Mouse (Mus musculus): ENCODE measurements around the gene Arhgap45. TPM values are rescaled to one million over a fixed set of nuclear protein-coding genes. Genes with fewer than 3 reads are reported as not detected.

The Arhgap45 gene
- polyA plus RNA-seq, 1 experiment from 2014 or later = 4.7 TPM

- peaks cover 35% of the 10 kb centered on the region for H3K27me3 ChIP-seq (replicated peaks)
- H3K9me3 ChIP-seq = no peaks in the 10 kb centered on the region
- peaks cover 19% of the 10 kb centered on the region for H3K4me1 ChIP-seq
- 84% methylated on average over 9 of the region's 9 CpGs for WGBS
- no peak overlapping the region for H3K4me2 ChIP-seq (replicated peaks)
- no peak overlapping the region for H3K27ac ChIP-seq
- H3K36me3 ChIP-seq = no peaks in the 10 kb centered on the region
- H3K4me3 ChIP-seq = no peak overlapping the region
- ATAC-seq (ENCODE audit: low FRiP score, low read depth) = no peak
- H3K9ac ChIP-seq = no peak overlapping the region
Observed at GRCm38 (mm10) chr10:80001945-80002344, 14.5 kb upstream of the Arhgap45 start.

- 28% methylated on average over 21 of the region's 21 CpGs for whole genome bisulfite sequencing
- H3K27me3 ChIP-seq (replicated peaks) = peaks cover 35% of the 10 kb centered on the region
- no peak overlapping the region for H3K27ac ChIP-seq
- H3K9me3 ChIP-seq = no peaks in the 10 kb centered on the region
- peaks cover 14% of the 10 kb centered on the region for H3K4me1 ChIP-seq
- 0 out of 2 replicates have a peak overlapping the region, but pooled peaks have one; percentile 1 for H3K4me2 ChIP-seq (replicated peaks)
- H3K4me3 ChIP-seq = no peak overlapping the region
- H3K36me3 ChIP-seq = peaks cover 3% of the 10 kb centered on the region
- no peak overlapping the region for H3K9ac ChIP-seq
- no peak for ATAC-seq (ENCODE audit: low FRiP score, low read depth)
Observed at GRCm38 (mm10) chr10:80002829-80003228, 13.6 kb upstream of the Arhgap45 start.

- H3K9me3 ChIP-seq = no peaks in the 10 kb centered on the region
- 0 out of 2 replicates have a peak, but pooled peaks cover 8% of the 10 kb centered on the region for H3K4me1 ChIP-seq
- peaks cover 35% of the 10 kb centered on the region for H3K27me3 ChIP-seq (replicated peaks)
- no peak overlapping the region for H3K9ac ChIP-seq
- no peak overlapping the region for H3K4me2 ChIP-seq (replicated peaks)
- H3K4me3 ChIP-seq = no peak overlapping the region
- ATAC-seq (ENCODE audit: low FRiP score, low read depth) = no peak
- 59% methylated on average over 9 of the region's 9 CpGs for WGBS
- H3K36me3 ChIP-seq = peaks cover 10% of the 10 kb centered on the region
- no peak overlapping the region for H3K27ac ChIP-seq
Observed at GRCm38 (mm10) chr10:80003374-80004232, 12.8 kb upstream of the Arhgap45 start.

GRCm38 (mm10) chr10:80004233-80004705, 12.2 kb upstream of the Arhgap45 start:
- Histone ChIP-seq H3K27ac (no peak overlapping the region), H3K27me3 (replicated peaks) (peaks cover 35% of the 10 kb centered on the region), H3K36me3 (peaks cover 17% of the 10 kb centered on the region), H3K4me1 (0 out of 2 replicates have a peak, but pooled peaks cover 8% of the 10 kb centered on the region), H3K9ac (no peak overlapping the region), H3K4me3 (no peak overlapping the region), H3K4me2 (replicated peaks) (no peak overlapping the region), H3K9me3 (no peaks in the 10 kb centered on the region)
- ATAC-seq (ENCODE audit: low FRiP score, low read depth) = no peak
- 93% methylated on average over 8 of the region's 8 CpGs for WGBS

GRCm38 (mm10) chr10:80011740-80012139, 4.7 kb upstream of the Arhgap45 start:
- Histone ChIP-seq H3K4me2 (replicated peaks) (no peak overlapping the region), H3K9ac (no peak overlapping the region), H3K4me1 (no peaks in the 10 kb centered on the region), H3K36me3 (peaks cover 59% of the 10 kb centered on the region), H3K27ac (no peak overlapping the region), H3K4me3 (no peak overlapping the region), H3K9me3 (peaks cover 22% of the 10 kb centered on the region), H3K27me3 (replicated peaks) (peaks cover 54% of the 10 kb centered on the region)
- ATAC-seq (ENCODE audit: low FRiP score, low read depth) = no peak
- WGBS = 91% methylated on average over 6 of the region's 6 CpGs

- H3K9me3 ChIP-seq = peaks cover 22% of the 10 kb centered on the region
- ATAC-seq (ENCODE audit: low FRiP score, low read depth) = no peak
- H3K27ac ChIP-seq = no peak overlapping the region
- no peak overlapping the region for H3K9ac ChIP-seq
- no peak overlapping the region for H3K4me3 ChIP-seq
- H3K36me3 ChIP-seq = peaks cover 48% of the 10 kb centered on the region
- no peaks in the 10 kb centered on the region for H3K4me1 ChIP-seq
- H3K27me3 ChIP-seq (replicated peaks) = peaks cover 67% of the 10 kb centered on the region
- WGBS = 30% methylated on average over 25 of the region's 25 CpGs
- no peak overlapping the region for H3K4me2 ChIP-seq (replicated peaks)
Observed at GRCm38 (mm10) chr10:80013609-80014008, 2.8 kb upstream of the Arhgap45 start.

GRCm38 (mm10) chr10:80014484-80015290, 1.8 kb upstream of the Arhgap45 start:
- H3K27me3 ChIP-seq (replicated peaks) = peaks cover 78% of the 10 kb centered on the region
- H3K4me2 ChIP-seq (replicated peaks) = no peak overlapping the region
- no peak overlapping the region for H3K9ac ChIP-seq
- H3K27ac ChIP-seq = no peak overlapping the region
- no peak for ATAC-seq (ENCODE audit: low FRiP score, low read depth)
- H3K4me3 ChIP-seq = no peak overlapping the region
- peaks cover 8% of the 10 kb centered on the region for H3K4me1 ChIP-seq
- peaks cover 20% of the 10 kb centered on the region for H3K9me3 ChIP-seq
- peaks cover 38% of the 10 kb centered on the region for H3K36me3 ChIP-seq
- WGBS = 21% methylated on average over 28 of the region's 28 CpGs

GRCm38 (mm10) chr10:80015583-80015982, 870 bp upstream of the Arhgap45 start:
- H3K4me3 ChIP-seq = no peak overlapping the region
- no peak overlapping the region for H3K9ac ChIP-seq
- H3K27ac ChIP-seq = no peak overlapping the region
- H3K36me3 ChIP-seq = peaks cover 29% of the 10 kb centered on the region
- H3K9me3 ChIP-seq = peaks cover 12% of the 10 kb centered on the region
- H3K27me3 ChIP-seq (replicated peaks) = peaks cover 85% of the 10 kb centered on the region
- H3K4me1 ChIP-seq = peaks cover 10% of the 10 kb centered on the region
- WGBS = 83% methylated on average over 10 of the region's 10 CpGs
- no peak for ATAC-seq (ENCODE audit: low FRiP score, low read depth)
- no peak overlapping the region for H3K4me2 ChIP-seq (replicated peaks)

GRCm38 (mm10) chr10:80016931-80017330, 478 bp downstream of the Arhgap45 start:
- H3K4me1 ChIP-seq = peaks cover 10% of the 10 kb centered on the region
- no peaks in the 10 kb centered on the region for H3K9me3 ChIP-seq
- peaks cover 15% of the 10 kb centered on the region for H3K36me3 ChIP-seq
- H3K4me3 ChIP-seq = no peak overlapping the region
- H3K27me3 ChIP-seq (replicated peaks) = peaks cover 87% of the 10 kb centered on the region
- H3K9ac ChIP-seq = no peak overlapping the region
- no peak overlapping the region for H3K4me2 ChIP-seq (replicated peaks)
- 83% methylated on average over 10 of the region's 10 CpGs for WGBS
- ATAC-seq (ENCODE audit: low FRiP score, low read depth) = no peak
- no peak overlapping the region for H3K27ac ChIP-seq

- 63% methylated on average over 3 of the region's 3 CpGs for WGBS
- no peak for ATAC-seq (ENCODE audit: low FRiP score, low read depth)
- Histone ChIP-seq H3K27me3 (replicated peaks) (peaks cover 83% of the 10 kb centered on the region), H3K9me3 (no peaks in the 10 kb centered on the region), H3K9ac (no peak overlapping the region), H3K27ac (no peak overlapping the region), H3K4me2 (replicated peaks) (no peak overlapping the region), H3K4me1 (peaks cover 10% of the 10 kb centered on the region), H3K4me3 (no peak overlapping the region), H3K36me3 (peaks cover 12% of the 10 kb centered on the region; the same call in 1 of the 2 replicates)
Observed at GRCm38 (mm10) chr10:80017361-80017760, 908 bp downstream of the Arhgap45 start.

- H3K9me3 ChIP-seq = no peaks in the 10 kb centered on the region
- no peak overlapping the region for H3K27ac ChIP-seq
- 77% methylated on average over 14 of the region's 14 CpGs for WGBS
- no peak overlapping the region for H3K4me3 ChIP-seq
- no peak overlapping the region for H3K9ac ChIP-seq
- peaks cover 10% of the 10 kb centered on the region for H3K4me1 ChIP-seq
- ATAC-seq (ENCODE audit: low FRiP score, low read depth) = no peak
- no peak overlapping the region for H3K4me2 ChIP-seq (replicated peaks)
- H3K27me3 ChIP-seq (replicated peaks) = peaks cover 78% of the 10 kb centered on the region
- H3K36me3 ChIP-seq = peaks cover 12% of the 10 kb centered on the region; the same call in 1 of the 2 replicates
Observed at GRCm38 (mm10) chr10:80017771-80018170, 1.3 kb downstream of the Arhgap45 start.

- H3K4me2 ChIP-seq (replicated peaks) = 0 out of 2 replicates have a peak overlapping the region, but pooled peaks have one; percentile 40
- H3K36me3 ChIP-seq = 0 out of 2 replicates have a peak, but pooled peaks cover 7% of the 10 kb centered on the region
- peaks cover 10% of the 10 kb centered on the region for H3K4me1 ChIP-seq
- H3K9ac ChIP-seq = 0 out of 2 replicates have a peak overlapping the region, but pooled peaks have one; percentile 3
- ATAC-seq (ENCODE audit: low FRiP score, low read depth) = no peak
- H3K27ac ChIP-seq = no peak overlapping the region
- peaks cover 68% of the 10 kb centered on the region for H3K27me3 ChIP-seq (replicated peaks)
- no peak overlapping the region for H3K4me3 ChIP-seq
- WGBS = 10% methylated on average over 14 of the region's 15 CpGs
- H3K9me3 ChIP-seq = no peaks in the 10 kb centered on the region
Observed at GRCm38 (mm10) chr10:80018739-80019297, 2.4 kb downstream of the Arhgap45 start.
